Mouse (Mus musculus): ENCODE results near the gene Dnaic2.

Gene Dnaic2

GRCm38 (mm10) chr11:114802540-114803267 is 75.5 kb downstream of the Dnaic2 start:
- DNase-seq = no peak

- no peak for DNase-seq
Measured at GRCm38 (mm10) chr11:114803990-114804389, 76.8 kb downstream of the Dnaic2 start.

- no peak for DNase-seq
Measured at GRCm38 (mm10) chr11:114807025-114807424, 79.8 kb downstream of the Dnaic2 start.

Data from right cerebral cortex, postnatal 4 days (tissue).